Mouse (Mus musculus) midbrain, embryonic 12.5 days (tissue): ENCODE measurements at regions not wholly inside any gene's neighbourhood (a gene's known extent, or its start where the extent isn't known, plus 50 kb on each side); places are given as distances from the start of the nearest gene placed in this dataset.

Experiments used
- ATAC-seq: fragments of 200-750 bp; cut with Nextera tagmentation; 2 replicates; pipeline ENCODE4 v1.8.0; 2017; ENCODE audit warnings: low read depth, moderate TSS enrichment, moderate library complexity; ENCODE audit not compliant: low FRiP score
- H3K27ac ChIP-seq: fragments of 300-500 bp; sonication (generic); replicated peaks from 2 replicates; pipeline ENCODE4 v1.5.1; 2016; ENCODE audit warnings: mild to moderate bottlenecking
- H3K27me3 ChIP-seq: fragments of 300-500 bp; sonication (generic); 2 replicates; pipeline ENCODE4 v1.6.1; 2016; ENCODE audit warnings: mild to moderate bottlenecking
- H3K36me3 ChIP-seq: fragments of 300-500 bp; sonication (generic); 2 replicates; pipeline ENCODE4 v1.6.1; 2016
- H3K4me1 ChIP-seq: fragments of 300-500 bp; sonication (generic); 2 replicates; pipeline ENCODE4 v1.6.1; 2016
- H3K4me2 ChIP-seq: fragments of 300-500 bp; sonication (generic); replicated peaks from 2 replicates; pipeline ENCODE4 v1.6.1; 2016; ENCODE audit warnings: mild to moderate bottlenecking, moderate library complexity
- H3K4me3 ChIP-seq: fragments of 300-500 bp; sonication (generic); 2 replicates; pipeline ENCODE4 v1.5.1; 2016; ENCODE audit warnings: mild to moderate bottlenecking
- H3K9ac ChIP-seq: fragments of 300-500 bp; sonication (generic); replicated peaks from 2 replicates; pipeline ENCODE4 v1.6.1; 2016; ENCODE audit warnings: mild to moderate bottlenecking, moderate library complexity
- H3K9me3 ChIP-seq: fragments of 300-500 bp; sonication (generic); 2 replicates; pipeline ENCODE4 v1.6.1; 2016; ENCODE audit warnings: mild to moderate bottlenecking
- WGBS: fragments of 180-500 bp; shearing (Covaris S2); methylation state at CpG from one replicate; pipeline ENCODE4 v1.1.7; 2016; 5-methylcytosine and 5-hydroxymethylcytosine counted together

DNA sequence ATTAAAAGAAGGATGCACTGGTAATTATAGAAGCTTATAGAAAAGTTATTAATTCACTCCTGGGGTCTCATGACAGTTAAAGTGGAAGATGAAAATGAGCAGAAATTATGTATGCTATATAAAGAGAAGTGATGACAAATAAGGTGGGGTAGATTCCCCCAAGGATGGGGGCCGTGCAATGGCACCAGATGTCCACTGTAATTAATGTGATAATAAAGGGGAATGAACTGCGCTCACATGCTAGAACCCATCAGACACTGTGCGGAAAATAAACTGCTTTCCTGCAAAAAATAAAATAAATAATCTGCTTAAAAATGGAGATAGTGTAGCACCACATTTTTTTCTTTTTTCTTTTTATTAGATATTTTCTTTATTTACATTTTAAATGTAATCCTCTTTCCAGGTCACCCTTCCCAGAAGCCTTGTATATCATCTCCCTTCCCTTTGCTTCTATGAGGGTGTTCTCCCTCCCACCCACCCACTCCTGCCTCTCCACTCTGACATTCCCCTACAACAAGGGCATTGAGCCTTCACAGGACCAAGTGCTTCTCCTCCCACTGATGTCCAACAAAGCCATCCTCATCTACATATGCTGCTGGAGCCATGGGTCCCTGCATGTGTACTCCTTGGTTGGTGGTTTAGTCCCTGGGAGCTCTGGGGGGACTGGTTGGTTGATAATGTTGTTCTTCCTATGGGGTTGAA is 934.0 kb upstream of the Pcdh20 start:
- H3K27me3 ChIP-seq: no peaks in the 10 kb centered on the region
- no peak overlapping the region for H3K27ac ChIP-seq
- H3K9ac ChIP-seq: no peak overlapping the region
- no peaks in the 10 kb centered on the region for H3K9me3 ChIP-seq
- H3K4me1 ChIP-seq: no peaks in the 10 kb centered on the region
- no peak overlapping the region for H3K4me2 ChIP-seq
- H3K4me3 ChIP-seq: no peak overlapping the region
- H3K36me3 ChIP-seq: no peaks in the 10 kb centered on the region
- ATAC-seq: peak; percentile 83
- 73% methylated on average over 3 of the region's 3 CpGs for WGBS

DNA sequence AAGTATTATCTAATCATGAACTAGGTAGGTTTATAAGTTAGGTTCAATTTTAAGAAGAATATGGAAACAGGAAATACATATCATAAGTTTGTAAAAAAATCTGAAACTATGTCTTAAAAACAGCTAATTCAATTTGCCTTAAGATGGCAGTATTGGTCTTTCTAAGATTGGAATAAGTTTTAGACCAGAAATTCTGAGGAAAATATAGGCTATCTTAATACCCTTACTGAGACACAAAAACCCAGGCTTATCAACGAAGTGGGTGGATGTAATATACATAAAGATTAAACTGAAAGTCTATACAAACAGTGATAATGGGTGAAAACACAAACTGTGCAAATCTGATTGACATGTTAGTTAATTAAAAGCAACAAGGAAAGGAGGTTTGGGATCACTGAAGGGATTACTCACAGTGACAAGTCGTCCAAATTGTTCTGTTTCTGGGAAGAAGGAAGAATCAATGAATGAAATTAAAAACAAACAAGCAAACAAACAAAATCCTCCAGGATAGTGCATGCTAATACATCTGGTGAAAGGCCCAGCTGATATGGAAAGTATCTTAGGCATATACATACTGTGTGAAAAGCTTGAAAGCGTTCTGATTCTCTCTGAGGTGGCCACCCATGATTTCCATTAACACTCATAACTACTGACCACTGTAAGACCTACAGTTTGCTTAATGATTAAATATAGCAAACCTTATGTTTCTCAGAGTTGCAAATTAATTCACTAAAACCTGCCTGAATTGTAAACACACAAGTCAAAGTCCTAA is 931.6 kb upstream of the Pcdh20 start:
- peak; percentile 64 for ATAC-seq
- WGBS: 42% methylated on average over 3 of the region's 3 CpGs

DNA sequence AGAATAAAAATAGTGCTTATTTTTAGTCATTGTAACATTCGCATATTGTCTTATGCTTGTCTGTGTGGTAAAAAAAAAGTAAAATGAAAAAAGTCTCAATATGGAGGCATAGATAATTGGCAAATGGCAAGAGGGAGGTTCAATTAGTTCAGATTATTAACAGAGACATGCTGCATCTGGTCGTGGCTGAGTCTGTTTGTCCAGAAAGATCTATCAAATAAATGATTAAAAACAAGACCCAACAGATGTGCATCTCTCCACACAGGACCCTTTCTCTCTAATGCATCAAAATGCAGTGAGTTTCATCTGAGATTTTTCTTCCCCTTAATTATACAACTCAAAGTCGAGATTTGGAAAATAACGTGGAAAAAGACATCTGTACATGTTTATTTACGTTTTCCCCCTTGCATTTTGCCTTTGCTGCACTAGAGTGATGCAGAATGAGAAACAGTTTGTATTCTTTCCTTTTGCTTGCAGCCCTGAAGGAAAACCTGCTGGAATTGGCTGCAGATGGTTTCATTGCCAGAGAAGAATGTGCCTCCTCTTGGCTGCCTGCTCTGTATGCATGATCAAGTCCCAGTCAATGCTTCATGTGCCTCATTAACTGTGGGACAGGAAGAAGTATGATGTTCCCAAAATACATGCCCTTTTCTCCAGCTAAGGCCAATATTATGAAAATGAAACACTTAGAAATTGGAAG is 886.0 kb upstream of the Pcdh20 start:
- Histone ChIP-seq H3K4me3 (no peak overlapping the region), H3K9ac (no peak overlapping the region), H3K4me1 (peaks cover 4% of the 10 kb centered on the region; the same call in 1 of the 2 replicates), H3K27ac (peak overlapping the region; percentile 63), H3K36me3 (no peaks in the 10 kb centered on the region), H3K9me3 (no peaks in the 10 kb centered on the region), H3K27me3 (no peaks in the 10 kb centered on the region), H3K4me2 (no peak overlapping the region)
- peak; percentile 62; the same call in 1 of the 2 replicates for ATAC-seq
- 64% methylated on average over 5 of the region's 5 CpGs for WGBS

More for the DNA sequence above, 931.6 kb upstream of the Pcdh20 start:
- H3K4me1 ChIP-seq: no peaks in the 10 kb centered on the region
- H3K4me2 ChIP-seq: no peak overlapping the region
- H3K36me3 ChIP-seq: no peaks in the 10 kb centered on the region
- no peaks in the 10 kb centered on the region for H3K9me3 ChIP-seq
- H3K4me3 ChIP-seq: no peak overlapping the region
- no peaks in the 10 kb centered on the region for H3K27me3 ChIP-seq
- no peak overlapping the region for H3K9ac ChIP-seq
- no peak overlapping the region for H3K27ac ChIP-seq

DNA sequence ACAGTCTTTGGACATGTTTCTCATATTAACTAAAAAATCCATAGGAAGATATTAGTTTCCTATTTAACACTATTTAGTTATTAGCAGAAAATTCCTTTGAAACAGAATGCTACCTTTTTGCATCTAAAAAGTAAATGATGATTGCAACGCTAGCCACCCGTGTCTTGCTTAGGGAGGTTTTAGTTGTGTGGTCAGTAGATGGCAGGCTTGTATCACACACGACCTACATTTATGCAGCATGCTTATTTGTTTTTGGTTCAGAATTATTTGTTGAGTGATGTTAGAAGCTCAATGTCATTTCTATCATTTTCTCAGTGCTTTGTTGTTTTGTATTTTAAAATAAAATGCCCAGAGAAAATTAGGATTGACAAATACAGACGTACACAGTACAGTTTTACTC is 876.8 kb upstream of the Pcdh20 start:
- 53% methylated on average over 4 of the region's 4 CpGs for WGBS
- ATAC-seq: peak; percentile 71; the same call in 1 of the 2 replicates

DNA sequence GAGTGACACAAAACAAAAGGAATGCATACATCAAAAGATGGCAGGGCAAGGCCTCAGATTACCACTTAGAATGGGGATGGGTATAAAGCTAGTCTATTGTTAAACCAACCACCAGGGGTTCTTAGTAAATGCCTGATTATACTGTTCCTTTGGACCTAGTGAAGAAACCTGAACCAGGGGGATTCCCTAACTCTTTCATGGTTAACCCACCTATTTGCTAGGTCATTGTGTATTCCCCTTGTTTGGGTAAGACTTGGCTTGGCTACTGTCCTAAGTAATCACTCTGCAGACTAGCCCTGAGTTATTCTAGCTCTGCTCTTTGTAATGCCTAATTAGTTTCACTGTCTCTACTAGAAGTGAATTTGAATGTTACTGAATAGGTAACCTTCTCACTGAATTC is 853.9 kb upstream of the Pcdh20 start:
- H3K36me3 ChIP-seq: no peaks in the 10 kb centered on the region
- no peak overlapping the region for H3K27ac ChIP-seq
- ATAC-seq: no peak
- no peaks in the 10 kb centered on the region for H3K4me1 ChIP-seq
- no peak overlapping the region for H3K4me2 ChIP-seq
- H3K9me3 ChIP-seq: no peaks in the 10 kb centered on the region
- H3K9ac ChIP-seq: no peak overlapping the region
- no peaks in the 10 kb centered on the region for H3K27me3 ChIP-seq
- no peak overlapping the region for H3K4me3 ChIP-seq

More for the DNA sequence above, 876.8 kb upstream of the Pcdh20 start:
- Histone ChIP-seq H3K9me3 (no peaks in the 10 kb centered on the region), H3K36me3 (no peaks in the 10 kb centered on the region), H3K9ac (no peak overlapping the region), H3K4me2 (no peak overlapping the region), H3K27ac (no peak overlapping the region), H3K4me3 (no peak overlapping the region), H3K4me1 (no peaks in the 10 kb centered on the region), H3K27me3 (no peaks in the 10 kb centered on the region)

DNA sequence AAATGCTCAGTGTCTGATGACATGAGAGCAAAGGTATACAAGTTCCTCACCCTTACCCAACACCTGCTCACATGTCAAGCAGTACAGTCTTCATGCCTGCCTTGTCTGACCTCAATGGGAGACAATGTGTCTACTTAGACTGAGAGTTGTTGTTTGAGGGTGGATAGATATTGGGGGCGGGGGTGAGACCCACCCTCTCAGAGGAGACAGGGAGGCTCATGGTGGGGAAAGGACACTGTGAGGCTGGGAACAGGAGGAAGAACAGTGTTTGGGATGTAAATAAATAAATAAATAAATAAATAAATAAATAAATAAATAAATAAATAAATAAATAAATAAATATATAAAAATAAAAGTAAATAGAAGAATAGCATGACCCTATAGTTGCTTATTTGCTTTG is 837.3 kb upstream of the Pcdh20 start:
- no peaks in the 10 kb centered on the region for H3K27me3 ChIP-seq
- H3K9ac ChIP-seq: no peak overlapping the region
- H3K4me1 ChIP-seq: no peaks in the 10 kb centered on the region
- no peaks in the 10 kb centered on the region for H3K36me3 ChIP-seq
- H3K9me3 ChIP-seq: no peaks in the 10 kb centered on the region
- ATAC-seq: no peak; the same call in 1 of the 2 replicates
- no peak overlapping the region for H3K4me2 ChIP-seq
- no peak overlapping the region for H3K4me3 ChIP-seq
- WGBS: 89% methylated on average over 1 of the region's 1 CpGs
- H3K27ac ChIP-seq: no peak overlapping the region
